Mouse (Mus musculus): ENCODE data around the gene C8b.

- no peak for TF ChIP-seq CTCF (IDR thresholded peaks at IDR 0.05; ENCODE audit: low read depth)
- no peak for TF ChIP-seq EP300 (IDR thresholded peaks at IDR 0.05; ENCODE audit: low read depth)
Observed at GRCm38 (mm10) chr4:104818986-104819385, 52.9 kb downstream of the C8b start.
